Mouse (Mus musculus): Measurements from ENCODE around the gene Gucy1b2. TPM values are rescaled to one million over a fixed set of nuclear protein-coding genes. Genes with fewer than 3 reads are reported as not detected.

The Gucy1b2 gene
- polyA plus RNA-seq, 1 experiment from 2014 or later = 0.08 TPM

DNA sequence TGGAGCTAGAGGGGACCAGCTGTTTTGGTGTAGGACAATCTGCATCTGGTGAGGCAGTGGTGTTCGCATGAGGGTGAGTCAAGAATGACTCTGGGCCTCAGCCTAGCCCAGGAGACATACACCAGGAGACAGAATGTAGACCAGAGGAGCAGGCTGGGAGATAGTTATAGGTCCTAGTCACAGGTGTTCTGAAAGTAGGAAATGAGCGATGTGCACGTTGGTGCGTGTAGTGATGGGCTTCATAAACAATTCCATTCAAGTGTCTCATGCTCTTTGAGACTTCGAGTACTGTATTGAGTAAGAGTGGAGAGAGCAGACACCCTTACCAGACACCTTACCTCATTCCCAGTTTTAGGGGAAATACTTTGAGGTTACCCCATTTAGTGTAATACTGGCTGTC is 102.3 kb downstream of the Gucy1b2 start:
- H3K9me3 ChIP-seq = no peaks in the 10 kb centered on the region

DNA sequence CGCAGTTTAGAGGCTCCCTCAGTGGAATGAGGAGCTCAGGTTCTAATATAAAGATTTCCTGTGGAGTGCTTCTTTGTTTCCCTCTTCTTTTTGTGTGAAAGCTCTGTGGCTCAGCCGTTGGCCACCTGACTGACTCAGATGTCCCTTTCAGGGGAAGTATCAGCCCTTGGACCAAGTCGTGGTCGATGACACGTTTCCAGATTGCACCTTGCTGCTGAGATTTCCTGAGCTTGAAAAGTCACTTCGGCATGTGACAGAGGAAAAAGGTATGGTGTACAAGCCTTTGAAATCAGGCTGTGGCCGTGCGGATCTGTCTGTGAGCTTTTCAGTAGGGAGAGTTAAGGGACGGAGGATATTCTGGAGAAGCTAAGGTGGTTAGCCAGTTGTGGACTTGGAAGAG is 102.7 kb downstream of the Gucy1b2 start:
- 0 out of 2 replicates have a peak, but pooled peaks cover 6% of the 10 kb centered on the region for H3K36me3 ChIP-seq
- H3K4me3 ChIP-seq = no peak overlapping the region
- no peaks in the 10 kb centered on the region for H3K4me1 ChIP-seq
- H3K27ac ChIP-seq = no peak overlapping the region
- 89% methylated on average over 9 of the region's 9 CpGs for WGBS
- H3K9ac ChIP-seq = no peak overlapping the region
- H3K27me3 ChIP-seq = no peaks in the 10 kb centered on the region
- no peak for ATAC-seq (ENCODE audit: insufficient number of reproducible peaks, insufficient read depth, low FRiP score, low TSS enrichment)
- H3K9me3 ChIP-seq = no peaks in the 10 kb centered on the region
- H3K4me2 ChIP-seq (replicated peaks) = no peak overlapping the region

More for the DNA sequence above, 102.3 kb downstream of the Gucy1b2 start:
- Histone ChIP-seq H3K4me1 (no peaks in the 10 kb centered on the region), H3K4me2 (replicated peaks) (no peak overlapping the region), H3K36me3 (0 out of 2 replicates have a peak, but pooled peaks cover 6% of the 10 kb centered on the region), H3K4me3 (no peak overlapping the region), H3K27ac (no peak overlapping the region), H3K27me3 (no peaks in the 10 kb centered on the region), H3K9ac (no peak overlapping the region)
- no peak for ATAC-seq (ENCODE audit: insufficient number of reproducible peaks, insufficient read depth, low FRiP score, low TSS enrichment)
- WGBS = 90% methylated on average over 5 of the region's 5 CpGs

DNA sequence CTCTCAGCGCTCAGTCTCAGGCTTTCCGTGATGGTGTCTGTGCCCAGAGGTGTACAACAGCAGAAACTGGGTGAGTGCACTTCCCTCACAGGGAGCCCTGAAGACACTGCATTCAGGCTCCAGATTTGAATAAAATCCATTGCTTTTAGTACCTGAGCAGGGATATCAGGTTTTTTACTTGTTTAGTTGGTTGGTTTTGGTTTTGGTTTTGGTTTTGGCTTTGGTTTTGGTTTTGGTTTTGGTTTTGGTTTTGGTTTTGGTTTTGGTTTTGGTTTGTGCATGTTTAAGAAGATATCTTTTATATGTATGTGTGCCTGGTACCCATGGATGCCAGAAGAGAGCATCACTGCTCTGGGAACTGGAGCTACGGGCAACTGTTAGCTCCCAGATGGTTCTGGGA is 105.2 kb downstream of the Gucy1b2 start:
- no peak for ATAC-seq (ENCODE audit: insufficient number of reproducible peaks, insufficient read depth, low FRiP score, low TSS enrichment)
- 84% methylated on average over 3 of the region's 3 CpGs for WGBS
- no peaks in the 10 kb centered on the region for H3K9me3 ChIP-seq
- peaks cover 3% of the 10 kb centered on the region; the same call in 1 of the 2 replicates for H3K4me1 ChIP-seq
- H3K36me3 ChIP-seq = 0 out of 2 replicates have a peak, but pooled peaks cover 6% of the 10 kb centered on the region
- H3K27ac ChIP-seq = no peak overlapping the region
- no peaks in the 10 kb centered on the region for H3K27me3 ChIP-seq
- H3K9ac ChIP-seq = no peak overlapping the region
- H3K4me2 ChIP-seq (replicated peaks) = no peak overlapping the region
- H3K4me3 ChIP-seq = no peak overlapping the region

DNA sequence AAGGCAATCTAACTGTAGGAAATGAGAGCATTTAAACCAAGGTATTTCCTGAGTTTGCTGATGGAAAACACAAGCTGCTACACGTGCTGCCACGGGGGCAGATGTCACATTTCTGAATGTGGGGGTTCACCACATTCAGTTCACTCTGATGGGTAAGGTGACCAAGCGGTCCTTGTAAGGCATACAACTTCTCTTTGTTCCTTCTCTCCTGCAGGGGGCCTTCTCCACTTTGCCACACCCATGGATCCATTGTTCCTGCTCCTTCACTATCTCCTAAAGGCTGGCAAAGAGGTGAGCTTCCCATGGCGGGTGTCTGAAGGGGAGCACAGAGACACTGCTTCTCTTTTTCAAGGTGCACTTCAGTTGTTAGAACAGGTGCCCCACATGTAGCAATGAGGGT is 105.9 kb downstream of the Gucy1b2 start:
- no peak for ATAC-seq (ENCODE audit: insufficient number of reproducible peaks, insufficient read depth, low FRiP score, low TSS enrichment)
- Histone ChIP-seq H3K4me3 (no peak overlapping the region), H3K36me3 (0 out of 2 replicates have a peak, but pooled peaks cover 6% of the 10 kb centered on the region), H3K9ac (no peak overlapping the region), H3K9me3 (no peaks in the 10 kb centered on the region), H3K27me3 (no peaks in the 10 kb centered on the region), H3K27ac (no peak overlapping the region), H3K4me1 (peaks cover 3% of the 10 kb centered on the region; the same call in 1 of the 2 replicates), H3K4me2 (replicated peaks) (no peak overlapping the region)
- WGBS = 67% methylated on average over 4 of the region's 4 CpGs

DNA sequence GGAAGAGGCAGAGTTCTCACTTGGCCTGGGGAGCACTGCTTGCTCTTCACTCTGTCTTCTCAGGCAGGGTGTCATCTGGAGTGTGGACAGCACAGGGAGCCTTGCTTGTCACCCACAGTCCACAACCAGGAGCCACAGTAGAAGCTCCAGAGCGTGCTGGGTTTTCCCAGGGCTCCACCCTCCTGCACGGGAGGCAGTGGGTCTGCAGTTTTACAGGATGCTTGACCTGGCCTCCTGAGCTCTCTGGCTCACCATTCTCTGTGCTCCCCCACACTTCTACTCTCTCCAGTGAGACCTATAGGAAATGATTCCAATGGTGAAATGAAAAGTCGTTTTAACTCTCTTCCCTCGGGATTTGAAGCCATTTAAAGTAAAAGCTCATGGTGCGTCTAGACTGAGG is 106.3 kb downstream of the Gucy1b2 start:
- Histone ChIP-seq H3K9me3 (no peaks in the 10 kb centered on the region), H3K4me1 (peaks cover 3% of the 10 kb centered on the region; the same call in 1 of the 2 replicates), H3K27ac (no peak overlapping the region), H3K4me3 (no peak overlapping the region), H3K9ac (no peak overlapping the region), H3K4me2 (replicated peaks) (no peak overlapping the region), H3K36me3 (0 out of 2 replicates have a peak, but pooled peaks cover 6% of the 10 kb centered on the region), H3K27me3 (no peaks in the 10 kb centered on the region)
- no peak for ATAC-seq (ENCODE audit: insufficient number of reproducible peaks, insufficient read depth, low FRiP score, low TSS enrichment)
- 61% methylated on average over 5 of the region's 5 CpGs for WGBS

DNA sequence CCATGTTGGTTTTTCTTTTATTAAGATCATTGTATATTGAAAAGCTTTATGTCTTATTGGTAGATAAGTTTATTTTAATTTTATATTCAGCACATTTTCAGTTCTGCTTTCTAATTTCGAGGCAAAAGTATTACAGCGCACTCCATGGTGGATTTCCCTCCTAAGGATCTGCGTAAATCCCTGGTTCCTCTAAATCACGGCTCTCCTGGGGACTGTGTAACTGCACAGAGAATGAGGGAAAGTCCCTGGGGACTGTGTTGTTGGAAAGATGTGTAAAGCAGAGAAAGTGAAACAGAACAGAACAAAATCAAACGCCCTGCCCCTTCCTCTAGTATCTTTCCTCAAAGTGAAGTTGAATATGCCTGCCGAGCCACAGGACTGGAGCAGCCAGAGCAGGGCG is 109.0 kb downstream of the Gucy1b2 start:
- no peaks in the 10 kb centered on the region for H3K9me3 ChIP-seq
- no peak overlapping the region for H3K27ac ChIP-seq
- no peak overlapping the region for H3K4me2 ChIP-seq (replicated peaks)
- ATAC-seq (ENCODE audit: insufficient number of reproducible peaks, insufficient read depth, low FRiP score, low TSS enrichment) = no peak
- H3K4me3 ChIP-seq = no peak overlapping the region
- no peak overlapping the region for H3K9ac ChIP-seq
- no peaks in the 10 kb centered on the region for H3K27me3 ChIP-seq
- peaks cover 12% of the 10 kb centered on the region; the same call in 1 of the 2 replicates for H3K4me1 ChIP-seq
- no peaks in the 10 kb centered on the region for H3K36me3 ChIP-seq
- 77% methylated on average over 7 of the region's 7 CpGs for WGBS

DNA sequence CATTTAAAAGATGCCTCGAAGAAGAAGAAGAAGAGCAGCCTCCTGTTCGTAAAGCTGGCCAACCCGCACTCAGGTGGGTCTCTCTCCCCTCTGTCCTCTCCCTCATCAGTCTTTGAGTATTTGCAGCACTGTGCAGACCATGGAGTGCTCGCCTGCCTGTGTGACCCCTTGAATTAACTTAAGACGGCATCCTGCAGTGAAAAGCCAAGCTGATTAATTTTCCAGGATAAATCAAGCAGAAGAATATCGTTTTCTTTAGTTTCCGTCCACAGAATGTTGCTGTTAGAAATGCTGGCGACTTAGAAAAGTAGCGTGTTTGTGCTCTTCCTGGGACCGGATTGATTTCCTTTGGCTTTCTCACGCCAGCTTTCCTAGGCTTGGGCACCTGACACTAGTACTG is 109.5 kb downstream of the Gucy1b2 start:
- Histone ChIP-seq H3K27me3 (no peaks in the 10 kb centered on the region), H3K9ac (no peak overlapping the region), H3K9me3 (no peaks in the 10 kb centered on the region), H3K27ac (no peak overlapping the region), H3K36me3 (no peaks in the 10 kb centered on the region), H3K4me2 (replicated peaks) (no peak overlapping the region), H3K4me1 (peaks cover 12% of the 10 kb centered on the region; the same call in 1 of the 2 replicates), H3K4me3 (no peak overlapping the region)
- ATAC-seq (ENCODE audit: insufficient number of reproducible peaks, insufficient read depth, low FRiP score, low TSS enrichment) = no peak
- 81% methylated on average over 11 of the region's 11 CpGs for WGBS

Other genes starting within 250 kb of the Gucy1b2 start
- 51.3 and 54.1 TPM in 2 replicates for gene Rnaseh2b, start 163.7 kb downstream of the Gucy1b2 start, polyA plus RNA-seq (2016; fragmentation: Nextera tagmentation; extraction: Ambion mirVana)
- 1.2 and 2.1 TPM in 2 replicates for gene Dleu7, start 163.2 kb downstream of the Gucy1b2 start, polyA plus RNA-seq (2016; fragmentation: Nextera tagmentation; extraction: Ambion mirVana)
- 3.6 and 4.3 TPM in 2 replicates for gene Fam124a, start 99.4 kb upstream of the Gucy1b2 start, polyA plus RNA-seq (2016; fragmentation: Nextera tagmentation; extraction: Ambion mirVana)
- not detected in 2 replicates for gene Gm4131, start 110.6 kb upstream of the Gucy1b2 start, polyA plus RNA-seq (2016; fragmentation: Nextera tagmentation; extraction: Ambion mirVana)
- not detected in 2 replicates for gene Serpine3, start 207.4 kb upstream of the Gucy1b2 start, polyA plus RNA-seq (2016; fragmentation: Nextera tagmentation; extraction: Ambion mirVana)